Mouse (Mus musculus) neural tube, embryonic 13.5 days (tissue): ENCODE data around the gene Ncor2. TPM values are rescaled to one million over a fixed set of nuclear protein-coding genes. Genes with fewer than 3 reads are reported as not detected.

Source experiments
- ATAC-seq: fragments of 200-750 bp; cut with Nextera tagmentation; 2 replicates; pipeline ENCODE4 v1.8.0; 2017; ENCODE audit warnings: low read depth, mild to moderate bottlenecking, moderate TSS enrichment, moderate library complexity
- H3K27ac ChIP-seq: fragments of 300-500 bp; sonication (generic); replicated peaks from 2 replicates; pipeline ENCODE4 v1.5.1; 2015; ENCODE audit warnings: moderate library complexity, mild to moderate bottlenecking, inconsistent platforms
- H3K27me3 ChIP-seq: fragments of 300-500 bp; sonication (generic); 2 replicates; pipeline ENCODE4 v1.6.1; 2015; ENCODE audit warnings: mild to moderate bottlenecking, inconsistent platforms
- H3K36me3 ChIP-seq: fragments of 300-500 bp; sonication (generic); 2 replicates; pipeline ENCODE4 v1.6.1; 2015; ENCODE audit warnings: mild to moderate bottlenecking, inconsistent platforms
- H3K4me1 ChIP-seq: fragments of 300-500 bp; sonication (generic); replicated peaks from 2 replicates; pipeline ENCODE4 v1.6.1; 2015; ENCODE audit warnings: inconsistent platforms
- H3K4me2 ChIP-seq: fragments of 300-500 bp; sonication (generic); 2 replicates; pipeline ENCODE4 v1.6.1; 2015; ENCODE audit warnings: inconsistent platforms, mild to moderate bottlenecking, moderate library complexity
- H3K4me3 ChIP-seq: fragments of 300-500 bp; sonication (generic); 2 replicates; pipeline ENCODE4 v1.5.1; 2015; ENCODE audit warnings: mild to moderate bottlenecking, inconsistent platforms
- H3K9ac ChIP-seq: fragments of 300-500 bp; sonication (generic); 2 replicates; pipeline ENCODE4 v1.6.1; 2015; ENCODE audit warnings: moderate library complexity, mild to moderate bottlenecking, inconsistent platforms
- H3K9me3 ChIP-seq: fragments of 300-500 bp; sonication (generic); 2 replicates; pipeline ENCODE4 v1.6.1; 2016; ENCODE audit warnings: inconsistent platforms
- WGBS: fragments of 180-500 bp; shearing (Covaris S2); methylation state at CpG from one replicate; pipeline ENCODE4 v1.1.7; 2015; 5-methylcytosine and 5-hydroxymethylcytosine counted together
- polyA plus RNA-seq: library from polyadenylated mRNA; unstranded; fragments of >200 nt; fragmentation: Nextera tagmentation; extraction: Ambion mirVana; gene quantifications from 2 replicates; pipeline ENCODE4 v1.2.1, GENCODE M21; 2015

Ncor2 gene
- polyA plus RNA-seq, 1 experiment from 2014 or later: 29.2 TPM

GRCm38 (mm10) chr5:125057555-125058266 lies 121.3 kb downstream of the Ncor2 start:
- Histone ChIP-seq H3K27ac (peak overlapping the region; percentile 86), H3K9ac (peak overlapping the region; percentile 72), H3K9me3 (no peaks in the 10 kb centered on the region), H3K36me3 (peaks cover 24% of the 10 kb centered on the region), H3K4me2 (peak overlapping the region; percentile 59), H3K4me3 (peak overlapping the region; percentile 29), H3K4me1 (peaks cover 94% of the 10 kb centered on the region), H3K27me3 (no peaks in the 10 kb centered on the region)
- peak; percentile 20; the same call in 1 of the 2 replicates for ATAC-seq
- WGBS: 7% methylated on average over 29 of the region's 29 CpGs

DNA sequence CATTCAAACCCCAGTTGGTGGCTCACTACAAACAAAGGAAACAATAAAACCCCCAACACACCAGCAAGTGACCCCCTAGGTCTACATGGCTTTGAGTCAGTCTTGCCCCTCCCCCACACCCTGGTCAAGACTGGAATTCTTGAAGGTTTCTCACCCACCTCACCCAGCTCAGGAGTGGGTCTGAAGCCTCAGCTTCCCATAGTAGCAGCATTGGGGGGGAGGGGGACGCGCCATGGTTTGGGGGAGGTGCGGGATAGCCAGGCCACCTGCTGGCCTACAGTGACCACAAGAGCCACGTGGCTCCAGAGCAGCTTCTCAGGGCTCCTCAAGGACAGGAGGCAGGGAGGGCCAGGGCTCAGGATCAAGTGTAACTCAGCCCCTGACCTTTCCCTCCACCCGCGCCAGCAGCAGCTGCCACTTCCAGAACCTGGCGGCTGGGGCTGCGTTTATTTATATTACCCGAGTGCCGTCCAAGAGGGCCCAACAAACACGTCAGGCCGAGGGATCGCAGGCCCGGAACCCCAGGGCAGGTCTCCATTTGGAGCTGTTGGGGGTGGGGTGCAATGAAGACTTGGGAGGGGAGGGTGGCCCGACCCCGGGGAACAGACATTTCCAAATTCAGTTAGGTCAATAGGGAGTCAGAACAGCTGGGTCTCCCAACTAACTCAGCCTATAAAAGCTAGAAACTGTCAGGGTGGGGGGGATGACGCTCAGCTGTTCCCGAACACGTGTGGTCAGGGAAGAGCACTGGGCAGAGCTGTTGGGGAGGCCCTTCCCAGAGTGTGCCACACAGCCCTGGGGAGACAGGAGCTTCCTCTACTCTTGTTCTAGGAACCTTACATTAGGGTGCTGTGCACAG lies 122.1 kb downstream of the Ncor2 start:
- peak; percentile 15; the same call in 1 of the 2 replicates for ATAC-seq
- Histone ChIP-seq H3K4me3 (peak overlapping the region; percentile 29), H3K4me2 (peak overlapping the region; percentile 59), H3K4me1 (peaks cover 93% of the 10 kb centered on the region), H3K27me3 (no peaks in the 10 kb centered on the region), H3K36me3 (peaks cover 24% of the 10 kb centered on the region), H3K9me3 (no peaks in the 10 kb centered on the region), H3K27ac (peak overlapping the region; percentile 86), H3K9ac (peak overlapping the region; percentile 72)
- WGBS: 4% methylated on average over 19 of the region's 19 CpGs

DNA sequence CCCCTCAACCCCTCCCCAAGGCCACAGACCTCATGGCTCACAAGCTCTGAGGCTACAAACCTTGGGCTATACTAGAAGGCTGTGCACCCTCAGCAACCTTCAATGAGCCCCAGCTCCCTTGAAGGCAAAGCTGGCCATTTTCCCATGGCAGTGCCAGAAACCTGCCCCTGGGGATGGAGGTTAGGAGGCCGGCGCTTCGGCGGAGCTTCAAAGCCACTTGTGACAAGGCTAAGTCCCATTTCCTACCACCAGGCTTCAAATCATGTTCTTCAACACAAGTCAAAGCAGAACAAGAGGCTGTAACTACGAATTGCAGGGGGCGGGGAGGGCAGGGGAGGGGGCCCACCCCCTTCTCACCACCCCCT lies 122.7 kb downstream of the Ncor2 start:
- Histone ChIP-seq H3K4me3 (0 out of 2 replicates have a peak overlapping the region, but pooled peaks have one; percentile 1), H3K4me1 (peaks cover 87% of the 10 kb centered on the region), H3K27me3 (no peaks in the 10 kb centered on the region), H3K27ac (peak overlapping the region; percentile 86), H3K9me3 (no peaks in the 10 kb centered on the region), H3K9ac (peak overlapping the region; percentile 72; the same call in 1 of the 2 replicates), H3K4me2 (peak overlapping the region; percentile 59), H3K36me3 (peaks cover 24% of the 10 kb centered on the region)
- no peak for ATAC-seq
- 5% methylated on average over 6 of the region's 6 CpGs for WGBS

- peaks cover 85% of the 10 kb centered on the region for H3K4me1 ChIP-seq
- H3K9ac ChIP-seq: peak overlapping the region; percentile 72; the same call in 1 of the 2 replicates
- H3K9me3 ChIP-seq: no peaks in the 10 kb centered on the region
- no peaks in the 10 kb centered on the region for H3K27me3 ChIP-seq
- H3K27ac ChIP-seq: peak overlapping the region; percentile 86; the same call in 1 of the 2 replicates
- peaks cover 28% of the 10 kb centered on the region for H3K36me3 ChIP-seq
- H3K4me3 ChIP-seq: 0 out of 2 replicates have a peak overlapping the region, but pooled peaks have one; percentile 1
- no peak for ATAC-seq
- WGBS: 36% methylated on average over 8 of the region's 8 CpGs
- H3K4me2 ChIP-seq: peak overlapping the region; percentile 59
Measured at GRCm38 (mm10) chr5:125055901-125056300, 123.1 kb downstream of the Ncor2 start.

GRCm38 (mm10) chr5:125053661-125054060 lies 125.4 kb downstream of the Ncor2 start:
- ATAC-seq: no peak
- Histone ChIP-seq H3K27me3 (no peaks in the 10 kb centered on the region), H3K9me3 (no peaks in the 10 kb centered on the region), H3K4me2 (no peak overlapping the region), H3K9ac (0 out of 2 replicates have a peak overlapping the region, but pooled peaks have one; percentile 36), H3K36me3 (peaks cover 47% of the 10 kb centered on the region), H3K4me1 (peaks cover 63% of the 10 kb centered on the region), H3K4me3 (no peak overlapping the region), H3K27ac (no peak overlapping the region)
- WGBS: 94% methylated on average over 7 of the region's 7 CpGs

- H3K9me3 ChIP-seq: no peaks in the 10 kb centered on the region
- H3K4me2 ChIP-seq: no peak overlapping the region
- no peak overlapping the region for H3K4me3 ChIP-seq
- H3K9ac ChIP-seq: 0 out of 2 replicates have a peak overlapping the region, but pooled peaks have one; percentile 36
- ATAC-seq: no peak
- peaks cover 55% of the 10 kb centered on the region for H3K36me3 ChIP-seq
- H3K4me1 ChIP-seq: peaks cover 55% of the 10 kb centered on the region
- H3K27ac ChIP-seq: peak overlapping the region; percentile 10; the same call in 1 of the 2 replicates
- 74% methylated on average over 23 of the region's 23 CpGs for WGBS
- no peaks in the 10 kb centered on the region for H3K27me3 ChIP-seq
Measured at GRCm38 (mm10) chr5:125052603-125053488, 126.2 kb downstream of the Ncor2 start.

- ATAC-seq: no peak
- H3K4me1 ChIP-seq: peaks cover 50% of the 10 kb centered on the region
- peaks cover 62% of the 10 kb centered on the region for H3K36me3 ChIP-seq
- no peaks in the 10 kb centered on the region for H3K9me3 ChIP-seq
- no peak overlapping the region for H3K4me3 ChIP-seq
- WGBS: 86% methylated on average over 10 of the region's 10 CpGs
- H3K27ac ChIP-seq: 0 out of 2 replicates have a peak overlapping the region, but pooled peaks have one; percentile 10
- H3K27me3 ChIP-seq: no peaks in the 10 kb centered on the region
- no peak overlapping the region for H3K9ac ChIP-seq
- H3K4me2 ChIP-seq: no peak overlapping the region
Measured at GRCm38 (mm10) chr5:125052237-125052602, 126.8 kb downstream of the Ncor2 start.

DNA sequence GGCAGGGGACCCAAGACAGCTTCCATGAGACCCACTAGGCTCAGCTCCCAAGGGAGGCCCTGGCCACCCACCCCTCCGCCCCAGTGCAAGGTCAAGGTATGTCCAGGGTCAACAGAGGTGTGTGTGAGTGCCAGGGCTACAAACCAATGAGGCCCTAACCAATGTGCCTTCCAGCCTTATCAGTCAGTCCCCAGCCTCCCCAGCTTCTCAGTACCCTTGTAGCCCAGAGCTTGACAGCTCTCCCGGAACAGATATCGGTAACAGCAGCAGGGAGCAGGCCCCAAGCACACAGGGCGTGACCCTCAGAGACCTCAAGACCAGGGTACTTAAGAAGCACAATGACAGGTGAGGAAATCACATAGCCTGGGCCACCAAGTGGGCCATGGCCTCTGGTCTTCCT lies 129.5 kb downstream of the Ncor2 start:
- no peak for ATAC-seq

GRCm38 (mm10) chr5:125046436-125046835 lies 132.6 kb downstream of the Ncor2 start:
- WGBS: 66% methylated on average over 5 of the region's 5 CpGs
- no peak for ATAC-seq
- peaks cover 48% of the 10 kb centered on the region for H3K4me1 ChIP-seq
- H3K4me2 ChIP-seq: no peak overlapping the region
- H3K27ac ChIP-seq: peak overlapping the region; percentile 46; the same call in 1 of the 2 replicates
- no peak overlapping the region for H3K9ac ChIP-seq
- H3K27me3 ChIP-seq: no peaks in the 10 kb centered on the region
- H3K4me3 ChIP-seq: no peak overlapping the region
- no peaks in the 10 kb centered on the region for H3K9me3 ChIP-seq
- peaks cover 90% of the 10 kb centered on the region for H3K36me3 ChIP-seq

More for the DNA sequence above, 129.5 kb downstream of the Ncor2 start:
- Histone ChIP-seq H3K4me1 (peaks cover 47% of the 10 kb centered on the region), H3K36me3 (peaks cover 78% of the 10 kb centered on the region), H3K27ac (no peak overlapping the region), H3K9me3 (no peaks in the 10 kb centered on the region), H3K9ac (no peak overlapping the region), H3K4me3 (no peak overlapping the region), H3K4me2 (no peak overlapping the region), H3K27me3 (no peaks in the 10 kb centered on the region)
- WGBS: 91% methylated on average over 4 of the region's 4 CpGs

DNA sequence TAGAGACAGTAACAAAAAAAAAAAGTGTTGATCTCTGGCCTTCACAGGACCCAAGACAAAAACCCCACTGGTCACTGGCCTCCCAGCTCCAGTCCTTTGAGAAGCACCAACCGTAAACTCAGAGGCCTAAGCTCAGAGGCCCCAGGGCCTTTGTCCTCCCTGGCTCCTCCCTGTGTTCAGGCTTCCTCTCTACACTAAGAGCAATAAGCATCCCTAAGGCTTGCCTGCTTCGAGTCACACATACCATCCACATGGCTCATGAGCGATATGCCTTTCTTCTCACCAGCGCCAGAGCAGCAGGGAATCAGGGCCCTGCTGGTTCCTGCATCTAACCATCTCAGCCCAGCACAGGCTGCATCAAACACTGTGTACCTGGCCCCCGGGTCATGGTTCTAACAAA lies 133.8 kb downstream of the Ncor2 start:
- peak overlapping the region; percentile 28 for H3K27ac ChIP-seq
- ATAC-seq: no peak
- H3K9ac ChIP-seq: no peak overlapping the region
- H3K36me3 ChIP-seq: peaks cover 89% of the 10 kb centered on the region
- peaks cover 56% of the 10 kb centered on the region for H3K4me1 ChIP-seq
- no peak overlapping the region for H3K4me2 ChIP-seq
- no peaks in the 10 kb centered on the region for H3K27me3 ChIP-seq
- no peak overlapping the region for H3K4me3 ChIP-seq
- no peaks in the 10 kb centered on the region for H3K9me3 ChIP-seq
- WGBS: 9% methylated on average over 5 of the region's 5 CpGs

DNA sequence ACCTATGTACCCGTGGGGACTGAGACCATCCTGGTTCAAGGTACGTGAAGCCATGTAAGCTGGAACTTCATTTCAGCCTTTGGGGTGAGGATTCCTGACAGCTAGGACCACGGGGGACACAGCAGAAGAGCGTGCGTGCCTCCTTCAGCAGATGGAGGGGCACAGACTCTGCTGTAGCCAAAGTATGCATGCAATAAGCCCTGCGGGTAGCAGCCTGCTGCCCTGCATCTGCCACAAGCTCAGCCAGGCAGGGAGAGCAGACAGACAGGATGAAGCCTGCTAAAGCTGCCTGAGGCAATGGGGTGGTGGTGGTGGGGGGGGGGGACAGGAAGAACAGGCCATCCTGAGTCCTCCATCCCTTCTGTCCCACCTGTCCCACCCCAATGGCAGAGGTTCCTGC lies 135.6 kb downstream of the Ncor2 start:
- no peaks in the 10 kb centered on the region for H3K27me3 ChIP-seq
- WGBS: 80% methylated on average over 6 of the region's 6 CpGs
- H3K4me1 ChIP-seq: peaks cover 58% of the 10 kb centered on the region
- no peaks in the 10 kb centered on the region for H3K9me3 ChIP-seq
- H3K9ac ChIP-seq: 0 out of 2 replicates have a peak overlapping the region, but pooled peaks have one; percentile 26
- no peak for ATAC-seq
- no peak overlapping the region for H3K4me3 ChIP-seq
- no peak overlapping the region for H3K4me2 ChIP-seq
- H3K36me3 ChIP-seq: peaks cover 89% of the 10 kb centered on the region
- H3K27ac ChIP-seq: peak overlapping the region; percentile 28; the same call in 1 of the 2 replicates
